Mouse (Mus musculus): ENCODE measurements around the gene Tmprss2. TPM values are rescaled to one million over a fixed set of nuclear protein-coding genes. Genes with fewer than 3 reads are reported as not detected.

Tmprss2 gene
- polyA plus RNA-seq, 1 experiment: 4.0 TPM

DNA sequence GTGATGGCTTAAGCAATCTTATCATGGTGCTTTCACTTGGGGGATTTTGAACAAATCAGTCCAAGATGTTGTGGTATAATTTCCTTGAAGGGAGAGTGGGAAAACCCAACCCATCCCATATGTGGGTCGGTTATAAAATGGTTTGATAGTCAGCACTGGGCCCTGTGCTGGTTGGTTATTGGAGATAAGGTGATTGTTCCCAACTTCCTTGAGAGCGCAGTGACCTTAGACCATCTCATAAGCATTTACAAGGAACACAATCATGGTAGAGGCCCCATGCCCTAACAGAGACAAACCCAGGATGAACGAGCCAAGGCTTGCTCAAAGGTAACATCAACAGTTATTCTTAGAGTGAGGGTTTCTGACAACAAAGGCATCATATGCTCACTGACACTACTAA, 28.6 kb upstream of the Tmprss2 start:
- no peak for TF ChIP-seq CTCF (IDR thresholded peaks at IDR 0.05; ENCODE audit: borderline replicate concordance, control insufficient read depth, extremely low read depth, insufficient read depth, low read length, poor library complexity)
- no peak for TF ChIP-seq POLR2A (IDR thresholded peaks at IDR 0.05; ENCODE audit: control insufficient read depth, extremely low read depth, insufficient read depth, low read length, poor library complexity)
- H3K4me3 ChIP-seq (ENCODE audit: control insufficient read depth, insufficient read depth, low read length): no peak overlapping the region
- H3K4me1 ChIP-seq (replicated peaks; ENCODE audit: control insufficient read depth, insufficient read depth, low read length): no peaks in the 10 kb centered on the region
- no peak overlapping the region for H3K27ac ChIP-seq (ENCODE audit: control insufficient read depth, insufficient read depth, low read length)
- no peaks in the 10 kb centered on the region for H3K36me3 ChIP-seq (ENCODE audit: control insufficient read depth, insufficient read depth, low read length)
- WGBS: 88% methylated on average over 3 of the region's 3 CpGs
- no peak for DNase-seq
- no peaks in the 10 kb centered on the region for H3K27me3 ChIP-seq (ENCODE audit: control insufficient read depth, insufficient read depth, low read length)

- H3K27me3 ChIP-seq (ENCODE audit: control insufficient read depth, insufficient read depth, low read length): no peaks in the 10 kb centered on the region
- TF ChIP-seq CTCF (IDR thresholded peaks at IDR 0.05; ENCODE audit: borderline replicate concordance, control insufficient read depth, extremely low read depth, insufficient read depth, low read length, poor library complexity) (no peak), POLR2A (IDR thresholded peaks at IDR 0.05; ENCODE audit: control insufficient read depth, extremely low read depth, insufficient read depth, low read length, poor library complexity) (no peak)
- no peak overlapping the region for H3K4me3 ChIP-seq (ENCODE audit: control insufficient read depth, insufficient read depth, low read length)
- WGBS: 78% methylated on average over 4 of the region's 4 CpGs
- DNase-seq: no peak
- no peak overlapping the region for H3K27ac ChIP-seq (ENCODE audit: control insufficient read depth, insufficient read depth, low read length)
- H3K36me3 ChIP-seq (ENCODE audit: control insufficient read depth, insufficient read depth, low read length): no peaks in the 10 kb centered on the region
- H3K4me1 ChIP-seq (replicated peaks; ENCODE audit: control insufficient read depth, insufficient read depth, low read length): no peaks in the 10 kb centered on the region
Measured at GRCm38 (mm10) chr16:97632880-97633484, 22.0 kb upstream of the Tmprss2 start.

DNA sequence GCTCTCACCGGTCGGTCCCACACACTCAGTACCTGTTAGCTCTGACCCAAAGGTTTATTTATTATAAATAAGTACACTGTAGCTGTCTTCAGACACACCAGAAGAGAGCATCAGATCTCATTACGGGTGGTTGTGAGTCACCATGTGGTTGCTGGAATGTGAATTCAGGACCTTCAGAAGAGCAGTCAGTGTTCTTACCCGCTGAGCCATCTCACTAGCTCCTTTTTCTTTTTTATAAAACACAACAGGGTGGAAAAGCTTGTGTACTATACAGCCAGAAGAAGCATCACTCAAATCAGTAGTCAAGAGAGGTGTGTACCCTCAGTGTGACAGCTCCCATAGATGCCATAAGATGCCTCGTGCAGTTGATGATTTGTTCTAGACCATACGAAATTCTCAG, 12.2 kb upstream of the Tmprss2 start:
- Histone ChIP-seq H3K36me3 (ENCODE audit: control insufficient read depth, insufficient read depth, low read length) (no peaks in the 10 kb centered on the region), H3K4me1 (replicated peaks; ENCODE audit: control insufficient read depth, insufficient read depth, low read length) (no peaks in the 10 kb centered on the region), H3K27ac (ENCODE audit: control insufficient read depth, insufficient read depth, low read length) (no peak overlapping the region), H3K4me3 (ENCODE audit: control insufficient read depth, insufficient read depth, low read length) (no peak overlapping the region), H3K27me3 (ENCODE audit: control insufficient read depth, insufficient read depth, low read length) (no peaks in the 10 kb centered on the region)
- 90% methylated on average over 6 of the region's 6 CpGs for WGBS
- DNase-seq: no peak
- TF ChIP-seq CTCF (IDR thresholded peaks at IDR 0.05; ENCODE audit: borderline replicate concordance, control insufficient read depth, extremely low read depth, insufficient read depth, low read length, poor library complexity) (no peak), POLR2A (IDR thresholded peaks at IDR 0.05; ENCODE audit: control insufficient read depth, extremely low read depth, insufficient read depth, low read length, poor library complexity) (no peak)

DNA sequence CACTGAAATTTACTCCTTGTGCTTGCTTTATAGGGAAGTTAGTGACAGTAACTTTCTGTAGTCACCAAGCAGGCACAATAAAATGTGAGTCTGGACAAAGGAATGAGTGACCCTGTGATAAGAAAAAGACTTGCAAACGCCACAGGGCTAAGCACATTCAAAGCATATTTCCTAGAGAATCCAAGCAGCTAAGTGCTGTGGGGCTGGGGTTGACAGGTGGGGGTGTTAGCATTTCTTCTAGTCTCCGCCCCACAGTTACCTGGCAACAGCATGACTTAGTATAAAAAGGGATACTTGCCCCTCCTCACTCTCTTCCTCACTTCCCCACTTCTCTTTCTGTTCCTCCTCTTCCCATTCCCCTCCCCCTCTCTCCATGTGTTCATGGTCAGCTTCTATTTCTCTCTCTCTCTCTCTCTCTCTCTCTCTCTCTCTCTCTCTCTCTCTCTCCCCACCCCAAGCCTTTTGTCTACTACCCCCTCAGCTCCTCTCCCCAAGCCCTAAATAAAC, 11.4 kb upstream of the Tmprss2 start:
- H3K36me3 ChIP-seq (ENCODE audit: control insufficient read depth, insufficient read depth, low read length): no peaks in the 10 kb centered on the region
- WGBS: 60% methylated on average over 2 of the region's 2 CpGs
- H3K4me3 ChIP-seq (ENCODE audit: control insufficient read depth, insufficient read depth, low read length): no peak overlapping the region
- H3K27ac ChIP-seq (ENCODE audit: control insufficient read depth, insufficient read depth, low read length): no peak overlapping the region
- H3K4me1 ChIP-seq (replicated peaks; ENCODE audit: control insufficient read depth, insufficient read depth, low read length): no peaks in the 10 kb centered on the region
- DNase-seq: no peak
- H3K27me3 ChIP-seq (ENCODE audit: control insufficient read depth, insufficient read depth, low read length): no peaks in the 10 kb centered on the region
- no peak for TF ChIP-seq CTCF (IDR thresholded peaks at IDR 0.05; ENCODE audit: borderline replicate concordance, control insufficient read depth, extremely low read depth, insufficient read depth, low read length, poor library complexity)
- no peak for TF ChIP-seq POLR2A (IDR thresholded peaks at IDR 0.05; ENCODE audit: control insufficient read depth, extremely low read depth, insufficient read depth, low read length, poor library complexity)

- Histone ChIP-seq H3K27ac (ENCODE audit: control insufficient read depth, insufficient read depth, low read length) (no peak overlapping the region), H3K4me1 (replicated peaks; ENCODE audit: control insufficient read depth, insufficient read depth, low read length) (no peaks in the 10 kb centered on the region), H3K36me3 (ENCODE audit: control insufficient read depth, insufficient read depth, low read length) (no peaks in the 10 kb centered on the region), H3K4me3 (ENCODE audit: control insufficient read depth, insufficient read depth, low read length) (no peak overlapping the region), H3K27me3 (ENCODE audit: control insufficient read depth, insufficient read depth, low read length) (no peaks in the 10 kb centered on the region)
- TF ChIP-seq CTCF (IDR thresholded peaks at IDR 0.05; ENCODE audit: borderline replicate concordance, control insufficient read depth, extremely low read depth, insufficient read depth, low read length, poor library complexity) (no peak), POLR2A (IDR thresholded peaks at IDR 0.05; ENCODE audit: control insufficient read depth, extremely low read depth, insufficient read depth, low read length, poor library complexity) (no peak)
- DNase-seq: no peak
- 78% methylated on average over 2 of the region's 2 CpGs for WGBS
Measured at GRCm38 (mm10) chr16:97618285-97618684, 7.3 kb upstream of the Tmprss2 start.

DNA sequence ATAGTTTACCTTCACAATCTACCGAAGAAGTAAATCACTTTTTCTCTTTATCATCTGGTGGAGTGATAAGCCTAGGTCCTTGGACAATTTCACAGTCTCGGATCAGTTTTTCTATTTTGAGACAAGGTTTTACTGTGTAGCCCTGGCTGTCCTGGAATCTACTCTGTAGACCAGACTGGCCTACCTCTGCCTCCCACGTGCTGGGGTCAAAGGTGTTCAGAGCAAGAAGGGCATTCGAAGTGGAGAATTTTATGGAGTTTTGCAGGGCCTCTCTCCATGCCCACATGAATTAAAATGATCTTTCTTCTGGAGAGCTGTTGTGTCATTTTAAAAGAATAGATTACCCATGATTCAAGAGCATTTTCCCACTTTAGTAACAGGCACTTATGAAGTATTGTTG, 1.0 kb upstream of the Tmprss2 start:
- Histone ChIP-seq H3K36me3 (ENCODE audit: control insufficient read depth, insufficient read depth, low read length) (no peaks in the 10 kb centered on the region), H3K4me1 (replicated peaks; ENCODE audit: control insufficient read depth, insufficient read depth, low read length) (no peaks in the 10 kb centered on the region), H3K27ac (ENCODE audit: control insufficient read depth, insufficient read depth, low read length) (no peak overlapping the region), H3K4me3 (ENCODE audit: control insufficient read depth, insufficient read depth, low read length) (no peak overlapping the region), H3K27me3 (ENCODE audit: control insufficient read depth, insufficient read depth, low read length) (no peaks in the 10 kb centered on the region; the same call in 1 of the 2 replicates)
- 75% methylated on average over 4 of the region's 4 CpGs for WGBS
- DNase-seq: no peak
- TF ChIP-seq CTCF (IDR thresholded peaks at IDR 0.05; ENCODE audit: borderline replicate concordance, control insufficient read depth, extremely low read depth, insufficient read depth, low read length, poor library complexity) (no peak), POLR2A (IDR thresholded peaks at IDR 0.05; ENCODE audit: control insufficient read depth, extremely low read depth, insufficient read depth, low read length, poor library complexity) (no peak)

All from thymus, adult 2 months (tissue).